Mouse (Mus musculus): Measurements from ENCODE around the gene Snap47. TPM values are rescaled to one million over a fixed set of nuclear protein-coding genes. Genes with fewer than 3 reads are reported as not detected.

The Snap47 gene
- total and polyA plus RNA-seq, 3 experiments, result 95.9 to 102 (median 101) TPM

DNA sequence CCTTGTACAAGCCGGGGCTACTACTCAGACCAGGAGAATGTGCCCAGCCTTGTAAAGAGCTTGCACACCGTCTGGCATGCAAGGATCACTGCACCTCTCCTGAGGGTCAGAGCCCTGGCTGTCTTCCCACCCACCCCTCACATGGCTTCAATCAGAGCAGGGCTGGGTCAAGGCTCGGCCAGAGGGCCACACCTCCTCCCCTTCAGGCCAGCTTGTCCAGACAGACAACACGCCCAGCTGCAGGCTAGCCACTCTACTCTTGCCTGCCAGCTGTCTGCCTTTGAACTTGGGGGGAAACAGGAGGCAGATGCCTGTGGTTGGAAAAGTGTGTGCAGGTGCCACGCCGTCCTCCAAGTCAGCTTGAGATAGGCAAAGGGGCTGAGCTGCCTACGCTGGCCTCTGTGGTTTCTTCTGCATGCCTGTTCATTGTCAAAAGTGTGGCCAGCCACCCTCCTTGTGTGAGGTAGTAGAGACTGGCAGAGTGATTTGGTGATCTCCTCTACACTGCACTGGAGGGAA is 66.5 kb downstream of the Snap47 start (continued):
- TF ChIP-seq CTCF (conservative IDR thresholded peaks at IDR 0.05 in 1 of 2, IDR thresholded peaks at IDR 0.05 in 1 of 2; ENCODE audit: low read depth in 2 of 2, low read length in 2 of 2) (no peak), TCF12 (IDR thresholded peaks at IDR 0.05; ENCODE audit: low read depth, low read length) (peak; percentile 99), ZMIZ1 (IDR thresholded peaks at IDR 0.05; ENCODE audit: low read depth, low read length) (no peak), BHLHE40 (IDR thresholded peaks at IDR 0.05; ENCODE audit: low read depth, low read length) (peak; percentile 90), SMC3 (IDR thresholded peaks at IDR 0.05; ENCODE audit: low read depth, low read length) (no peak), MXI1 (IDR thresholded peaks at IDR 0.05; ENCODE audit: low read depth, low read length) (0 out of 2 replicates have a peak, but pooled peaks have one; percentile 62), JUND (conservative IDR thresholded peaks at IDR 0.05; ENCODE audit: low read depth, low read length) (no peak), POLR2AphosphoS2 (IDR thresholded peaks at IDR 0.05; ENCODE audit: low read depth, low read length) (no peak), E2F4 (IDR thresholded peaks at IDR 0.05; ENCODE audit: insufficient replicate concordance, low read depth, low read length) (no peak), MAZ (IDR thresholded peaks at IDR 0.05; ENCODE audit: low read depth, low read length) (no peak), RCOR1 (conservative IDR thresholded peaks at IDR 0.05; ENCODE audit: low read depth, low read length) (peak; percentile 52; the same call in 1 of the 2 replicates), USF2 (conservative IDR thresholded peaks at IDR 0.05; ENCODE audit: low read depth, low read length) (no peak), MAX (IDR thresholded peaks at IDR 0.05; ENCODE audit: low read length) (0 out of 2 replicates have a peak, but pooled peaks have one; percentile 37), CHD2 (IDR thresholded peaks at IDR 0.05; ENCODE audit: low read length) (peak; percentile 49), TBP (conservative IDR thresholded peaks at IDR 0.05; ENCODE audit: low read depth, low read length) (no peak), KAT2A (IDR thresholded peaks at IDR 0.05; ENCODE audit: insufficient replicate concordance, low read length) (no peak), HCFC1 (IDR thresholded peaks at IDR 0.05; ENCODE audit: low read depth, low read length) (no peak), EP300 (IDR thresholded peaks at IDR 0.05; ENCODE audit: low read length) (peak; percentile 75), PAX5 (IDR thresholded peaks at IDR 0.05; ENCODE audit: low read length) (no peak), MEF2A (IDR thresholded peaks at IDR 0.05; ENCODE audit: borderline replicate concordance, low read depth, low read length) (peak; percentile 72; the same call in 1 of the 2 replicates), RAD21 (IDR thresholded peaks at IDR 0.05; ENCODE audit: low read depth, low read length) (no peak)

DNA sequence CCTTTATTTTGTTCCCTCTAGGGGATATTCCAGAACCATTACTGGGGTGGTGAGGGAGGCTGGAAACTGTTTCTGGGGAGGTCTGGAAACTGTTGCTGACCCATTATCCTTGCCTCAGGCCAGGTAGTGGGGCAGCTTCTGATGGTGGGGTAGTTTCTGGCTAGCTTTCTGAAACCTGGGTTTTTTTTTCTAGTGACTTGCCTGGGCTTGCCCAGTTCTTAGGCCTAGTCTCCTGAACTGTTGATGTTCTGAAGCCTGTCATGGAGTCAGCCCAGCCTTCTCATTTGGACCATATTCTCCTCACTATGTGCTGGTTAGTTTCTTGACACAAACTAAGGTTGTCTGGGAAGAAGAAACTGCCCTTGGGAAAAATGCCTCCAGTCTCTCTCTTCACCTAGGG is 71.4 kb downstream of the Snap47 start:
- no peak overlapping the region for H3K4me2 ChIP-seq (ENCODE audit: insufficient read depth, low read depth, poor library complexity, severe bottlenecking)

More for the DNA sequence above, 71.4 kb downstream of the Snap47 start:
- DNase-seq (ENCODE audit: extremely low read depth), result no peak
- TF ChIP-seq CHD1 (IDR thresholded peaks at IDR 0.05; ENCODE audit: low read depth, low read length), result peak; percentile 98
- TF ChIP-seq E2F4 (IDR thresholded peaks at IDR 0.05; ENCODE audit: insufficient replicate concordance, low read depth, low read length), result no peak
- peak; percentile 39; the same call in 1 of the 2 replicates for TF ChIP-seq EP300 (IDR thresholded peaks at IDR 0.05; ENCODE audit: low read length)
- TF ChIP-seq MEF2A (IDR thresholded peaks at IDR 0.05; ENCODE audit: borderline replicate concordance, low read depth, low read length), result 0 out of 2 replicates have a peak, but pooled peaks have one; percentile 21
- TF ChIP-seq ELF1 (IDR thresholded peaks at IDR 0.05; ENCODE audit: low read depth, low read length), result no peak
- no peak for TF ChIP-seq MYC (IDR thresholded peaks at IDR 0.05; ENCODE audit: low read depth, low read length)
- TF ChIP-seq BHLHE40 (IDR thresholded peaks at IDR 0.05; ENCODE audit: low read depth, low read length), result no peak
- TF ChIP-seq IRF4 (IDR thresholded peaks at IDR 0.05; ENCODE audit: low read depth, low read length), result peak; percentile 64
- TF ChIP-seq POLR2A (IDR thresholded peaks at IDR 0.05; ENCODE audit: low read depth, low read length), result no peak
- no peak for TF ChIP-seq KAT2A (IDR thresholded peaks at IDR 0.05; ENCODE audit: insufficient replicate concordance, low read length)
- TF ChIP-seq MAFK (IDR thresholded peaks at IDR 0.05; ENCODE audit: insufficient replicate concordance, low read length), result no peak
- TF ChIP-seq TBP (conservative IDR thresholded peaks at IDR 0.05; ENCODE audit: low read depth, low read length), result no peak
- TF ChIP-seq TCF12 (IDR thresholded peaks at IDR 0.05; ENCODE audit: low read depth, low read length), result peak; percentile 40; the same call in 1 of the 2 replicates
- TF ChIP-seq SMC3 (IDR thresholded peaks at IDR 0.05; ENCODE audit: low read depth, low read length), result no peak
- 0 out of 2 replicates have a peak, but pooled peaks have one; percentile 3 for TF ChIP-seq JUN (IDR thresholded peaks at IDR 0.05; ENCODE audit: insufficient read depth, low read depth, low read length)
- TF ChIP-seq RCOR1 (conservative IDR thresholded peaks at IDR 0.05; ENCODE audit: low read depth, low read length), result no peak; the same call in 1 of the 2 replicates
- no peak for TF ChIP-seq ZMIZ1 (IDR thresholded peaks at IDR 0.05; ENCODE audit: low read depth, low read length)
- TF ChIP-seq RAD21 (IDR thresholded peaks at IDR 0.05; ENCODE audit: low read depth, low read length), result no peak
- peak; percentile 94 for TF ChIP-seq ZNF384 (IDR thresholded peaks at IDR 0.05; ENCODE audit: low read depth, low read length)
- no peak for TF ChIP-seq MAZ (IDR thresholded peaks at IDR 0.05; ENCODE audit: low read depth, low read length)
- no peak for TF ChIP-seq ETS1 (conservative IDR thresholded peaks at IDR 0.05; ENCODE audit: low read depth, low read length)
- no peak for TF ChIP-seq ZC3H11A (IDR thresholded peaks at IDR 0.05; ENCODE audit: low read depth, low read length)
- no peak overlapping the region for H3K4me3 ChIP-seq (replicated peaks in 1 of 3; ENCODE audit: low read depth in 2 of 3, low read length in 2 of 3, poor library complexity in 1 of 3)
- peaks cover 10 to 19% of the 10 kb centered on the region in 2 experiments for H3K4me1 ChIP-seq (ENCODE audit: control insufficient read depth in 1 of 2, insufficient read depth in 2 of 2)
- no peaks in the 10 kb centered on the region for H3K79me2 ChIP-seq (replicated peaks; ENCODE audit: control insufficient read depth, extremely low read depth, insufficient read depth, poor library complexity, severe bottlenecking)
- peak overlapping the region; percentile 29; the same call in 1 of the 2 replicates for H3K27ac ChIP-seq (ENCODE audit: insufficient read depth, low read depth)
- dilution Hi-C loops (cut with MboI; ENCODE audit: extremely low pct_ligation_motif_present, extremely low pct_unique_long_range_greater_than_20kb, low sequenced_read_pairs) (no loop called here), in situ Hi-C loops (cut with MboI; ENCODE audit: low pct_ligation_motif_present, low pct_unique_long_range_greater_than_20kb, low sequenced_read_pairs) (no loop called here)
- no peaks in the 10 kb centered on the region for H3K36me3 ChIP-seq (replicated peaks in 1 of 2; ENCODE audit: control insufficient read depth in 1 of 2, insufficient read depth in 1 of 2, low read length in 1 of 2)
- no peak overlapping the region for H3K9ac ChIP-seq (ENCODE audit: insufficient read depth, low read depth)
- no peaks in the 10 kb centered on the region for H3K27me3 ChIP-seq (replicated peaks)
- H3K9me3 ChIP-seq (replicated peaks; ENCODE audit: low read length), result no peaks in the 10 kb centered on the region

Data from CH12.LX (cell line).